Mouse (Mus musculus) midbrain, embryonic 11.5 days (tissue): ENCODE data around the gene Prr5l. TPM values are rescaled to one million over a fixed set of nuclear protein-coding genes. Genes with fewer than 3 reads are reported as not detected.

Experiments used
- ATAC-seq: fragments of 200-750 bp; cut with Nextera tagmentation; 2 replicates; pipeline ENCODE4 v1.8.0; 2017; ENCODE audit warnings: moderate TSS enrichment, moderate library complexity; ENCODE audit not compliant: low FRiP score
- DNase-seq: peaks from one replicate; pipeline ENCODE4 v3.0.0; 2015; ENCODE audit warnings: low spot score; ENCODE audit errors: missing footprints
- H3K27ac ChIP-seq: fragments of 300-500 bp; sonication (generic); 2 replicates; pipeline ENCODE4 v1.5.1; 2014; ENCODE audit warnings: low read depth, low read length
- H3K27me3 ChIP-seq: fragments of 300-500 bp; sonication (generic); 2 replicates; pipeline ENCODE4 v1.6.1; 2014; ENCODE audit warnings: mild to moderate bottlenecking, low read length, moderate library complexity, mixed read lengths; ENCODE audit not compliant: control insufficient read depth, insufficient read depth
- H3K36me3 ChIP-seq: fragments of 300-500 bp; sonication (generic); 2 replicates; pipeline ENCODE4 v1.6.1; 2014; ENCODE audit warnings: mild to moderate bottlenecking, low read length, moderate library complexity, mixed read lengths; ENCODE audit not compliant: control insufficient read depth, insufficient read depth
- H3K4me1 ChIP-seq: fragments of 300-500 bp; sonication (generic); 2 replicates; pipeline ENCODE4 v1.6.1; 2014; ENCODE audit warnings: low read length; ENCODE audit not compliant: control insufficient read depth, insufficient read depth
- H3K4me2 ChIP-seq: fragments of 300-500 bp; sonication (generic); 2 replicates; pipeline ENCODE4 v1.6.1; 2014; ENCODE audit warnings: mild to moderate bottlenecking, moderate library complexity
- H3K4me3 ChIP-seq: fragments of 300-500 bp; sonication (generic); 2 replicates; pipeline ENCODE4 v1.5.1; 2014; ENCODE audit warnings: low read depth, low read length
- H3K9ac ChIP-seq: fragments of 300-500 bp; sonication (generic); 2 replicates; pipeline ENCODE4 v1.6.1; 2014; ENCODE audit warnings: low read length
- H3K9me3 ChIP-seq: fragments of 300-500 bp; sonication (generic); 2 replicates; pipeline ENCODE4 v1.6.1; 2016; ENCODE audit warnings: low read length; ENCODE audit not compliant: control insufficient read depth
- WGBS: fragments of 180-500 bp; shearing (Covaris S2); extraction: QIAGEN DNeasy Blood & Tissue Kit; methylation state at CpG from one replicate; pipeline ENCODE4 v1.1.7; 2014; 5-methylcytosine and 5-hydroxymethylcytosine counted together
- polyA plus RNA-seq: library from polyadenylated mRNA; unstranded; fragments of >200 nt; fragmentation: Nextera tagmentation; extraction: Ambion mirVana; gene quantifications from 2 replicates; pipeline ENCODE4 v1.2.1, GENCODE M21; 2014

Gene Prr5l
- polyA plus RNA-seq, 1 experiment from 2014 or later = 15.5 TPM

GRCm38 (mm10) chr2:101908773-101909172 is 25.9 kb upstream of the Prr5l start:
- Histone ChIP-seq H3K4me2 (no peak overlapping the region), H3K4me3 (no peak overlapping the region), H3K4me1 (peaks cover 9% of the 10 kb centered on the region), H3K9me3 (no peaks in the 10 kb centered on the region), H3K9ac (no peak overlapping the region), H3K27me3 (no peaks in the 10 kb centered on the region), H3K36me3 (no peaks in the 10 kb centered on the region), H3K27ac (no peak overlapping the region)
- 79% methylated on average over 13 of the region's 13 CpGs for WGBS
- DNase-seq = no peak
- no peak for ATAC-seq

- ATAC-seq (peak; percentile 28; the same call in 1 of the 2 replicates), DNase-seq (no peak)
- Histone ChIP-seq H3K27ac (no peak overlapping the region), H3K9ac (no peak overlapping the region), H3K4me3 (no peak overlapping the region), H3K36me3 (no peaks in the 10 kb centered on the region), H3K4me2 (no peak overlapping the region), H3K9me3 (no peaks in the 10 kb centered on the region), H3K4me1 (peaks cover 9% of the 10 kb centered on the region), H3K27me3 (no peaks in the 10 kb centered on the region)
- WGBS = 73% methylated on average over 10 of the region's 10 CpGs
Observed at GRCm38 (mm10) chr2:101907386-101908022, 24.7 kb upstream of the Prr5l start.

GRCm38 (mm10) chr2:101906379-101906690 is 23.5 kb upstream of the Prr5l start:
- peak; percentile 56 for ATAC-seq
- 59% methylated on average over 5 of the region's 5 CpGs for WGBS
- peaks cover 9% of the 10 kb centered on the region for H3K4me1 ChIP-seq
- no peaks in the 10 kb centered on the region for H3K27me3 ChIP-seq
- peak overlapping the region; percentile 39 for H3K9ac ChIP-seq
- H3K4me3 ChIP-seq = no peak overlapping the region
- no peak for DNase-seq
- H3K4me2 ChIP-seq = no peak overlapping the region
- H3K27ac ChIP-seq = no peak overlapping the region
- H3K9me3 ChIP-seq = no peaks in the 10 kb centered on the region
- H3K36me3 ChIP-seq = no peaks in the 10 kb centered on the region

GRCm38 (mm10) chr2:101905534-101906378 is 22.9 kb upstream of the Prr5l start:
- WGBS = 20% methylated on average over 21 of the region's 21 CpGs
- peak; percentile 83 for ATAC-seq
- peak overlapping the region; percentile 39 for H3K9ac ChIP-seq
- peaks cover 9% of the 10 kb centered on the region for H3K4me1 ChIP-seq
- H3K4me3 ChIP-seq = no peak overlapping the region
- peak overlapping the region; percentile 36 for H3K4me2 ChIP-seq
- no peaks in the 10 kb centered on the region for H3K36me3 ChIP-seq
- H3K9me3 ChIP-seq = no peaks in the 10 kb centered on the region
- DNase-seq = peak; percentile 99
- no peak overlapping the region for H3K27ac ChIP-seq
- H3K27me3 ChIP-seq = no peaks in the 10 kb centered on the region

GRCm38 (mm10) chr2:101902196-101902595 is 19.4 kb upstream of the Prr5l start:
- Histone ChIP-seq H3K36me3 (0 out of 2 replicates have a peak, but pooled peaks cover 2% of the 10 kb centered on the region), H3K4me3 (no peak overlapping the region), H3K9ac (no peak overlapping the region), H3K4me1 (peaks cover 6% of the 10 kb centered on the region), H3K27ac (no peak overlapping the region), H3K27me3 (no peaks in the 10 kb centered on the region), H3K4me2 (no peak overlapping the region), H3K9me3 (no peaks in the 10 kb centered on the region)
- ATAC-seq = no peak
- 81% methylated on average over 4 of the region's 4 CpGs for WGBS
- DNase-seq = no peak

- Histone ChIP-seq H3K4me2 (no peak overlapping the region), H3K4me3 (no peak overlapping the region), H3K27ac (no peak overlapping the region), H3K36me3 (0 out of 2 replicates have a peak, but pooled peaks cover 2% of the 10 kb centered on the region), H3K9me3 (no peaks in the 10 kb centered on the region), H3K9ac (no peak overlapping the region), H3K27me3 (no peaks in the 10 kb centered on the region), H3K4me1 (peaks cover 8% of the 10 kb centered on the region)
- ATAC-seq (no peak), DNase-seq (peak; percentile 78)
- WGBS = 75% methylated on average over 10 of the region's 10 CpGs
Observed at GRCm38 (mm10) chr2:101896425-101897204, 13.8 kb upstream of the Prr5l start.

GRCm38 (mm10) chr2:101894126-101894525 is 11.3 kb upstream of the Prr5l start:
- no peaks in the 10 kb centered on the region for H3K36me3 ChIP-seq
- no peaks in the 10 kb centered on the region for H3K27me3 ChIP-seq
- WGBS = 97% methylated on average over 3 of the region's 3 CpGs
- H3K27ac ChIP-seq = no peak overlapping the region
- no peak for DNase-seq
- no peak overlapping the region for H3K4me2 ChIP-seq
- no peak for ATAC-seq
- no peak overlapping the region for H3K9ac ChIP-seq
- H3K4me3 ChIP-seq = no peak overlapping the region
- no peaks in the 10 kb centered on the region for H3K9me3 ChIP-seq
- peaks cover 8% of the 10 kb centered on the region for H3K4me1 ChIP-seq

GRCm38 (mm10) chr2:101891143-101891542 is 8.3 kb upstream of the Prr5l start:
- H3K4me1 ChIP-seq = peaks cover 4% of the 10 kb centered on the region
- no peak overlapping the region for H3K4me3 ChIP-seq
- peak; percentile 49 for DNase-seq
- no peaks in the 10 kb centered on the region for H3K36me3 ChIP-seq
- H3K27me3 ChIP-seq = no peaks in the 10 kb centered on the region
- H3K27ac ChIP-seq = no peak overlapping the region
- H3K4me2 ChIP-seq = no peak overlapping the region
- H3K9me3 ChIP-seq = no peaks in the 10 kb centered on the region
- WGBS = 87% methylated on average over 7 of the region's 7 CpGs
- H3K9ac ChIP-seq = no peak overlapping the region
- no peak for ATAC-seq

GRCm38 (mm10) chr2:101888886-101889285 is 6.1 kb upstream of the Prr5l start:
- Histone ChIP-seq H3K9me3 (no peaks in the 10 kb centered on the region), H3K9ac (no peak overlapping the region)
- 92% methylated on average over 8 of the region's 8 CpGs for WGBS

More at GRCm38 (mm10) chr2:101888886-101889285, 6.1 kb upstream of the Prr5l start:
- H3K36me3 ChIP-seq = no peaks in the 10 kb centered on the region
- no peak overlapping the region for H3K4me3 ChIP-seq
- no peak overlapping the region for H3K4me2 ChIP-seq
- peak; percentile 59 for DNase-seq
- peaks cover 2% of the 10 kb centered on the region; the same call in 1 of the 2 replicates for H3K4me1 ChIP-seq
- no peak overlapping the region for H3K27ac ChIP-seq
- H3K27me3 ChIP-seq = no peaks in the 10 kb centered on the region
- no peak for ATAC-seq
